Mouse (Mus musculus): ENCODE data around the gene Olfr678. TPM values are rescaled to one million over a fixed set of nuclear protein-coding genes. Genes with fewer than 3 reads are reported as not detected.
"Not testable (repeated sequence)": the region's sequence is repeated elsewhere in the genome, so short reads cannot be mapped to it uniquely, and the experiment has no call there.

The Olfr678 gene
- polyA plus RNA-seq (2015; fragmentation: Nextera tagmentation; extraction: Ambion mirVana) = not detected in 2 replicates

- Histone ChIP-seq H3K4me2 (ENCODE audit: low read depth, low read length) (no peak within 1 kb of the TSS), H3K36me3 (ENCODE audit: control insufficient read depth, insufficient read depth, low read length) (no peaks in the 10 kb centered on the region), H3K4me3 (ENCODE audit: low read length) (no peak within 1 kb of the TSS), H3K27ac (ENCODE audit: low read length) (no peak within 1 kb of the TSS), H3K9ac (ENCODE audit: low read length) (no peak within 1 kb of the TSS), H3K4me1 (replicated peaks; ENCODE audit: control insufficient read depth, insufficient read depth, low read length) (no peaks in the 10 kb centered on the region), H3K27me3 (ENCODE audit: control insufficient read depth, insufficient read depth, low read depth, low read length) (no peaks in the 10 kb centered on the region), H3K9me3 (ENCODE audit: control insufficient read depth, low read length) (no peaks in the 10 kb centered on the region)
- no peak for ATAC-seq (ENCODE audit: low read depth)
- WGBS = 81% methylated on average over 1 of the region's 1 CpGs
These were observed at the start of gene Olfr678 for GRCm38 (mm10) chr7:105064175-105064574. Olfr678 (plus strand) TSS chr7:105064475.

DNA sequence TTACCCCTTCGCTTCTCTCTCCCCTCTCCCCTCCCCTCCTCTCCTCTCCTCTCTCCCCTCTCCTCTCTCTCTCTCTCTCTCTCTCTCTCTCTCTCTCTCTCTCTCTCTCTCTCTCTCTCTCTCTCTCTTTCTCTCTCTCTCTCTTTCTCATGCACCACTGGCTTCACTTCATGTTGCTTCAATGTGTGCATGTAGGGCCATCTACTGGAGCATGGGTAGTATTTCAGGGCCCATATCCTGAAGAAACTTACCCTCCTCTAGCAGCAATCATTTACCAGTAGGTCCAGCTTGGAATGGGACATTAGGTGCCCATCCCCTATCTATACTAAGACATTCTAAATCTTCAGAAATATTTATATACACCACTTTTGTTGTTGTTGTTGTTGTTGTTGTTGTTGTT lies 41.7 kb upstream of the Olfr678 start:
- no peaks in the 10 kb centered on the region for H3K36me3 ChIP-seq (ENCODE audit: control insufficient read depth, insufficient read depth, low read length)
- H3K4me1 ChIP-seq (replicated peaks; ENCODE audit: control insufficient read depth, insufficient read depth, low read length) = no peaks in the 10 kb centered on the region
- no peak for ATAC-seq (ENCODE audit: low read depth)
- no peak overlapping the region for H3K9ac ChIP-seq (ENCODE audit: low read length)
- 63% methylated on average over 1 of the region's 1 CpGs for WGBS
- H3K4me2 ChIP-seq (ENCODE audit: low read depth, low read length) = no peak overlapping the region
- no peak overlapping the region for H3K27ac ChIP-seq (ENCODE audit: low read length)
- no peaks in the 10 kb centered on the region for H3K9me3 ChIP-seq (ENCODE audit: control insufficient read depth, low read length)
- no peak overlapping the region for H3K4me3 ChIP-seq (ENCODE audit: low read length)
- H3K27me3 ChIP-seq (ENCODE audit: control insufficient read depth, insufficient read depth, low read depth, low read length) = no peaks in the 10 kb centered on the region

DNA sequence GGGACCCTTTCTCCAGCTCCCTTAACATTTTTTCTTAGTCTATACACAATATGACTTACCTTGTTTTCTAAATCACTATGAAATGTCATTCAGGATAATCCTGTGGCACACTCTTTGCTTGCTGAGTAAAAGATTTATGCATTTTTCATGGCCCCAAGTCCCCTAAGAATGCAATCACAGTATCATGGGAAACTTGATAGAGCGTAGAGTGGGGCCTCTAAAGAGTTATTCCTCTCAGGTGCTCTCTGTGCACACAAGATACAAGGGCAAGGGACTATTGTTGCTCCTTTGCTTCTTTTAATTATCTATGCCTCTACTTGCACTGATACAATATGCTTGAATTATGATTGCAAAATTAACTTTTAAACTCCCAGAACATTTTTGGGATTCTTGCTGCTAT lies 35.9 kb upstream of the Olfr678 start, which contains the start of gene Olfr675:
Gene Olfr675, minus strand, starts transcription at position 101 of the 400 bp plus-strand sequence.
- Histone ChIP-seq H3K9ac (ENCODE audit: low read length) (no peak within 1 kb of the TSS), H3K27me3 (ENCODE audit: control insufficient read depth, insufficient read depth, low read depth, low read length) (no peaks in the 10 kb centered on the region), H3K36me3 (ENCODE audit: control insufficient read depth, insufficient read depth, low read length) (no peaks in the 10 kb centered on the region), H3K9me3 (ENCODE audit: control insufficient read depth, low read length) (no peaks in the 10 kb centered on the region), H3K27ac (ENCODE audit: low read length) (no peak within 1 kb of the TSS), H3K4me1 (replicated peaks; ENCODE audit: control insufficient read depth, insufficient read depth, low read length) (no peaks in the 10 kb centered on the region), H3K4me3 (ENCODE audit: low read length) (no peak within 1 kb of the TSS), H3K4me2 (ENCODE audit: low read depth, low read length) (no peak within 1 kb of the TSS)
- 67% methylated on average over 1 of the region's 1 CpGs for WGBS
- no peak for ATAC-seq (ENCODE audit: low read depth)

GRCm38 (mm10) chr7:105032398-105032797 lies 31.9 kb upstream of the Olfr678 start, which contains the start of gene Olfr676:
Olfr676 (plus strand) TSS chr7:105032698.
- Histone ChIP-seq H3K36me3 (ENCODE audit: control insufficient read depth, insufficient read depth, low read length) (no peaks in the 10 kb centered on the region), H3K4me3 (ENCODE audit: low read length) (no peak within 1 kb of the TSS), H3K4me1 (replicated peaks; ENCODE audit: control insufficient read depth, insufficient read depth, low read length) (no peaks in the 10 kb centered on the region), H3K27ac (ENCODE audit: low read length) (no peak within 1 kb of the TSS), H3K9me3 (ENCODE audit: control insufficient read depth, low read length) (no peaks in the 10 kb centered on the region), H3K4me2 (ENCODE audit: low read depth, low read length) (no peak within 1 kb of the TSS), H3K9ac (ENCODE audit: low read length) (no peak within 1 kb of the TSS), H3K27me3 (ENCODE audit: control insufficient read depth, insufficient read depth, low read depth, low read length) (no peaks in the 10 kb centered on the region)
- no peak for ATAC-seq (ENCODE audit: low read depth)

DNA sequence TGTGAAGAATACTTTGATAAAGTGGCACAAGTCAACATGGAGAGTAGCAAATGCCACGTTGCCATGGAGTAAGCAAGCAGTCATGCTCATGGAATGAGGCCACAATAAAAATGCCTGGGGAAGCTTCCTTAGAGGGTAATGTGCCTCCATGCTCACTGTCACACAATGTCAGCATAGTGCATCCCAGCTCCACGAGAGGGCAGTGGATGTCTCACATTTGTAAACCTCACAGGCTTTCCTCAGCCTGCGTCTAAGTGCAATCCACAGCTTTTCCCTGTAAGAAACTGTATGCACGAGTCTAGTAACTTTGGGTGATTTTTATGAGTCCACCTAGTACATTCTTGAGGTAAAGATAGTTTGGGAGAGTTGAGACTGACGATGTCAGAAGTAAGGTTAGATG lies 30.4 kb upstream of the Olfr678 start:
- H3K4me2 ChIP-seq (ENCODE audit: low read depth, low read length); H3K4me3 ChIP-seq (ENCODE audit: low read length); ATAC-seq (ENCODE audit: low read depth); H3K4me1 ChIP-seq (replicated peaks; ENCODE audit: control insufficient read depth, insufficient read depth, low read length); H3K27ac ChIP-seq (ENCODE audit: low read length); H3K36me3 ChIP-seq (ENCODE audit: control insufficient read depth, insufficient read depth, low read length); H3K27me3 ChIP-seq (ENCODE audit: control insufficient read depth, insufficient read depth, low read depth, low read length); H3K9me3 ChIP-seq (ENCODE audit: control insufficient read depth, low read length); H3K9ac ChIP-seq (ENCODE audit: low read length): not testable (repeated sequence)
- 48% methylated on average over 5 of the region's 5 CpGs for WGBS

- no peak overlapping the region for H3K4me2 ChIP-seq (ENCODE audit: low read depth, low read length)
- no peak overlapping the region for H3K27ac ChIP-seq (ENCODE audit: low read length)
- no peaks in the 10 kb centered on the region for H3K4me1 ChIP-seq (replicated peaks; ENCODE audit: control insufficient read depth, insufficient read depth, low read length)
- no peak overlapping the region for H3K9ac ChIP-seq (ENCODE audit: low read length)
- H3K36me3 ChIP-seq (ENCODE audit: control insufficient read depth, insufficient read depth, low read length) = no peaks in the 10 kb centered on the region
- H3K27me3 ChIP-seq (ENCODE audit: control insufficient read depth, insufficient read depth, low read depth, low read length) = no peaks in the 10 kb centered on the region
- no peak overlapping the region for H3K4me3 ChIP-seq (ENCODE audit: low read length)
- H3K9me3 ChIP-seq (ENCODE audit: control insufficient read depth, low read length) = no peaks in the 10 kb centered on the region
- no peak for ATAC-seq (ENCODE audit: low read depth)
These were observed 5.3 kb upstream of the Olfr678 start for GRCm38 (mm10) chr7:105058951-105059350.

- ATAC-seq (ENCODE audit: low read depth) = no peak
- Histone ChIP-seq H3K4me3 (ENCODE audit: low read length) (no peak within 1 kb of the TSS), H3K27me3 (ENCODE audit: control insufficient read depth, insufficient read depth, low read depth, low read length) (no peaks in the 10 kb centered on the region), H3K4me2 (ENCODE audit: low read depth, low read length) (no peak within 1 kb of the TSS), H3K36me3 (ENCODE audit: control insufficient read depth, insufficient read depth, low read length) (no peaks in the 10 kb centered on the region), H3K27ac (ENCODE audit: low read length) (no peak within 1 kb of the TSS), H3K9me3 (ENCODE audit: control insufficient read depth, low read length) (no peaks in the 10 kb centered on the region), H3K4me1 (replicated peaks; ENCODE audit: control insufficient read depth, insufficient read depth, low read length) (no peaks in the 10 kb centered on the region), H3K9ac (ENCODE audit: low read length) (no peak within 1 kb of the TSS)
- WGBS = 32% methylated on average over 1 of the region's 1 CpGs
These were observed 16.6 kb downstream of the Olfr678 start, which contains the start of gene Olfr679 for GRCm38 (mm10) chr7:105080905-105081304. Olfr679 (plus strand) TSS chr7:105081205.

DNA sequence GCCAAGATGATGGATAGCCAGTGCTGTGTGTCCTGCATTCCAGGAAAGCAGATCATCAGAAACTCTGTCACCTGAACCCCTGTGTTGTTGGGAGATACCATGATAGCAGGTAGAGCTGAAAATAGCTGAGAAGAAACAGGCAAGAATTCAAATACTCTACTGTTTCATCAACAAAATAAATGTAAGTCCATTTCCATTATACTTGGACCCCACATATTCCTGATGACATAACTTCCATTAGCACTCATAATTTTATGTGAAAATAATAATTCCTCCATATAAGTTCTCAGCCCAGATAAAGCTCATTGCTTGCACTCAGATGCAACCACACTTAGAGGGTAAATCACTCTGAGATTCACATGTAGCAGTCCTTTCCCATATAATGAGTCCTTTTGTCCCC lies 28.4 kb downstream of the Olfr678 start, which contains the start of gene Olfr680-ps1:
Gene Olfr680-ps1, minus strand, starts transcription at position 101 of the 400 bp plus-strand sequence.
- not testable (repeated sequence) for H3K4me1 ChIP-seq (replicated peaks; ENCODE audit: control insufficient read depth, insufficient read depth, low read length); H3K27ac ChIP-seq (ENCODE audit: low read length); H3K4me3 ChIP-seq (ENCODE audit: low read length); H3K36me3 ChIP-seq (ENCODE audit: control insufficient read depth, insufficient read depth, low read length); H3K27me3 ChIP-seq (ENCODE audit: control insufficient read depth, insufficient read depth, low read depth, low read length); H3K4me2 ChIP-seq (ENCODE audit: low read depth, low read length); H3K9me3 ChIP-seq (ENCODE audit: control insufficient read depth, low read length); ATAC-seq (ENCODE audit: low read depth); H3K9ac ChIP-seq (ENCODE audit: low read length)

DNA sequence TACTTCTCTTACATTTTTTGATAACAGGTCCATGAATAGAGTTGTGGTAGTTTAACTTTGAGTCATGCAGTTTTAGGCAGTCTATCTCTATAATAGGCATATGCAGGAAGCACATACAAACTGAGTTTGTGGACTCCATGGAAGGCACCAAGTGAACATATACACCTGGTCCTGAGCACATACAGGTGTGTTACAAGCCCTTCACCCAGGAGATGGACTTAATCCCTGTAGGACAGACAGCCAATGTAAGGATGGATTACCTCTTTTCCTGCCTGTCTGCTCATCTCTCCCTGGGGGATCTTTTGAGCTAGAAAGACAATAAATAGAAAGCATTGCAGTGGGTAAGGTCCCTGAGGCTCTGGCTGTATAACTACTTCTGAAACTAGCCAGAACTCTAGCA lies 52.3 kb downstream of the Olfr678 start, which contains the start of gene Olfr681:
Gene Olfr681, plus strand, starts transcription at position 301 of the 400 bp plus-strand sequence.
- H3K9me3 ChIP-seq (ENCODE audit: control insufficient read depth, low read length) = no peaks in the 10 kb centered on the region
- H3K9ac ChIP-seq (ENCODE audit: low read length) = no peak within 1 kb of the TSS
- no peaks in the 10 kb centered on the region for H3K27me3 ChIP-seq (ENCODE audit: control insufficient read depth, insufficient read depth, low read depth, low read length)
- no peak within 1 kb of the TSS for H3K4me2 ChIP-seq (ENCODE audit: low read depth, low read length)
- no peaks in the 10 kb centered on the region for H3K36me3 ChIP-seq (ENCODE audit: control insufficient read depth, insufficient read depth, low read length)
- no peak for ATAC-seq (ENCODE audit: low read depth)
- no peak within 1 kb of the TSS for H3K4me3 ChIP-seq (ENCODE audit: low read length)
- no peak within 1 kb of the TSS for H3K27ac ChIP-seq (ENCODE audit: low read length)
- H3K4me1 ChIP-seq (replicated peaks; ENCODE audit: control insufficient read depth, insufficient read depth, low read length) = no peaks in the 10 kb centered on the region
